Mouse (Mus musculus) kidney, adult 2 months (tissue): ENCODE data around the gene Mdga1.

ENCODE experiments used
- CTCF ChIP-seq: fragments of 200-500 bp; conservative IDR thresholded peaks from 2 replicates; pipeline ENCODE4 v1.5.1; 2011; ENCODE audit warnings: low read depth, mild to moderate bottlenecking, control low read depth, low read length, moderate library complexity, mixed read lengths; ENCODE audit not compliant: insufficient read depth, insufficient read length
- POLR2A ChIP-seq: fragments of 200-500 bp; IDR thresholded peaks from one replicate; pipeline ENCODE4 v1.6.1; 2011; ENCODE audit warnings: low read depth, low read length, control low read depth

GRCm38 (mm10) chr17:29934133-29934851 lies 35.6 kb downstream of the Mdga1 start:
- no peak for TF ChIP-seq POLR2A
- no peak for TF ChIP-seq CTCF
